Mouse (Mus musculus): ENCODE results near the gene Hypk.
"Not testable (repeated sequence)": the region's sequence is repeated elsewhere in the genome, so short reads cannot be mapped to it uniquely, and the experiment has no call there.

GRCm38 (mm10) chr2:121480916-121481315 lies 27.8 kb downstream of the Hypk start:
- not testable (repeated sequence) for TF ChIP-seq CTCF, EP300 (IDR thresholded peaks at IDR 0.05; ENCODE audit: low read depth)
